Mouse (Mus musculus) embryo, embryonic 10 days (tissue): ENCODE results near the gene Magi2.

Experiments
- DNase-seq: peaks from one replicate; pipeline ENCODE4 v3.0.0-alpha.2; 2015; ENCODE audit warnings: low spot score

The Magi2 gene

DNA sequence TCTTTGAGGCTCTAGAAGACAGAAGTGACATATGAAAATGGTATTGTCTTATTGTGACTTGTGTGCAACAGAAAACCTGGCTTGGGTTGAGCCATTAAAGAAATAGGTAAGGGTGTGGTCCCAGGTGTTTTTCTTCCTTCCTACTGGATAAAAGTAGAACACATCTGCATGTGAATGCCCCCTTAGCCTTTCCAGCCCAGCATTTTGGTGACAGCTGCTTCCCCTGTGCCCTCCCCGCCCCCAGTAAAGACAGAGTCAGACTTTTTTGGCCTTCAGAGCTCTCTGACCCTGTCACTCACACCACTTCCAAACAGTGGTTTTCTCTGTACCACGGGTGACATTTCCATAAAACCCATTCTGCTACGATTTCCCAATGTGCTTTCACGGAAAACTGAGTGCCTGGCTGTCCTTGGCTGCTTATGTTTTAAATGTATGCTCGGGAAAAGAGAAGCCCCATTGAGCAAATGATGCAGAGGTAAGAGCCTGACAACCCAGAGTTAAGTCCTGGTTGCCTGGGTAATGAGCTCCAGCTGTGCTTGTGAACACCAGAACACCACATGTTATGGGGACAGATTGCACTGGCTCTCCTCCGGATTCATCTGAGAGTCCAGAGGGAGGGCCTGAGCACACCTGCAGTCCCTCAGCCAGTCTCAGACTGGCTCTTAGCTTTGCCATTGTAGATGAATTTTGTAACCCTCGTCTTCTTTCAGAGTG lies 1377.1 kb downstream of the Magi2 start:
- peak; percentile 59 for DNase-seq

DNA sequence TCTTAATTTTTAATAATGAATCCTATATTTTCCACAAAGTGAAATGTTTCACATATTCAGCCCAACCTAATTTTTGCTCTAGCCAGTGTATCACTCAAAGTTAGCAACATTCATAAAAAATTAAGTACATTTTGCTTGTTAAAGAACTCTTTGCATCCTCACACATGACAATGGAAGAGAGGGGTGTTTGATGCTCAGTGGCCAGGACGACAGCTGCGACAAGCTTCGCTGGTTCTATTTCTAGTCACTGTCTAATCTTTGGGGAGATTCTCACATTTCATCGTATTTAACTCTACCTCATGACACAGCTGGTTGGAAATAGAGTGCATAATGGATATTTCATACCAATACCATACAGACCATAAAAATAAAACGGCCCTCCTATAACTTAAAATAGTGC lies 1379.7 kb downstream of the Magi2 start:
- no peak for DNase-seq

- no peak for DNase-seq
Observed at GRCm38 (mm10) chr5:20607503-20607902, 1380.7 kb downstream of the Magi2 start.

DNA sequence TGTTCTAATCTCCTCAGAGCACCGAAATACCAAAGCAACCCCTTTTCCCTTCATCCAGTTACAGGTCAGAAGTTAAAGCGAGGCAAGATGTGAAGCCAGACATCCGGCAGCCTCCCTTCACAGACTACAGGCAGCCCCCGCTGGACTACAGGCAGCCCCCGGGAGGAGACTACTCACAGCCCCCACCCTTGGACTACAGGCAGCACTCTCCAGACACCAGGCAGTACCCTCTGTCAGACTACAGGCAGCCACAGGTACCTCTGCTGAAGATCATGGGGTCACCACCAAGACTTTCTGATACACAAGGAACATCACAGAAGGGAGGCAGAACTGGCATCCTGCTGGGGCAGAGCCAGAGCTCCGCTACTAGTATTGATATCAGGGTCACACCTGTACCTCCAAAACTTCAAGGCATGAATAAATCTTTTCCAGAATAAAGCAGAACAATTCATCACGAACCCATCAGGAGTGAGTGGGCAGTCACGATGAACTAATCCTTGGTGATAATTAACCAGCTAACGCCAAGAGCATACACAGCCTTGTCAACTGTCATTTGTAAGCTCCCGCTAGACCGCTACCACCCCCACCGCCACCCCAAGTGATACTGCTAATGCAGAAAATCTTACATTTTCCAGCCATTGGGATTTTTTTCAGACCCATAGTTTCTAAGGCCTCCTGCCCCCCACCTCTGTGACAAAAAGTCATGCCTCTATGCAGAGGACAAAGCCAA lies 1382.5 kb downstream of the Magi2 start:
- no peak for DNase-seq

- DNase-seq, result no peak
Observed at GRCm38 (mm10) chr5:20610640-20611039, 1383.8 kb downstream of the Magi2 start.

DNA sequence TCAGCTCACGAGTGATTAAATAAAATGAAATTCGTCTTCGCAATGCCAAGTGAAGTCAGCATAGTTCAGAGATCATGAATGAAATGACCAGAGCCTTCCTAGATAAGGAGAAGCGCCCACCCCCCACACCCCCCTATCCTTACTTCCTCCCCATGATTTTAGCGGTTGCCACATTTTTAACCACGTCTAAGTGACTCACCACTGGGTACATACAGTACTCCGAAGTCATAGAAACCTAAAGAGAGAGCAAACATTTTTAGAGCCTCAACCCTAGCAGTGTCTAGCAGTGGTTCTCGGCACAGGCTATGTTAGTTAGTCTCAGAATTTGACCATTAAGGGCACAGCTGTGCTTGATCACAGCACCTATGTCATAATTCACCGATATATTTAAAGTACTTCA lies 1385.8 kb downstream of the Magi2 start:
- DNase-seq, result no peak

GRCm38 (mm10) chr5:20614891-20615290 lies 1388.1 kb downstream of the Magi2 start:
- no peak for DNase-seq

DNA sequence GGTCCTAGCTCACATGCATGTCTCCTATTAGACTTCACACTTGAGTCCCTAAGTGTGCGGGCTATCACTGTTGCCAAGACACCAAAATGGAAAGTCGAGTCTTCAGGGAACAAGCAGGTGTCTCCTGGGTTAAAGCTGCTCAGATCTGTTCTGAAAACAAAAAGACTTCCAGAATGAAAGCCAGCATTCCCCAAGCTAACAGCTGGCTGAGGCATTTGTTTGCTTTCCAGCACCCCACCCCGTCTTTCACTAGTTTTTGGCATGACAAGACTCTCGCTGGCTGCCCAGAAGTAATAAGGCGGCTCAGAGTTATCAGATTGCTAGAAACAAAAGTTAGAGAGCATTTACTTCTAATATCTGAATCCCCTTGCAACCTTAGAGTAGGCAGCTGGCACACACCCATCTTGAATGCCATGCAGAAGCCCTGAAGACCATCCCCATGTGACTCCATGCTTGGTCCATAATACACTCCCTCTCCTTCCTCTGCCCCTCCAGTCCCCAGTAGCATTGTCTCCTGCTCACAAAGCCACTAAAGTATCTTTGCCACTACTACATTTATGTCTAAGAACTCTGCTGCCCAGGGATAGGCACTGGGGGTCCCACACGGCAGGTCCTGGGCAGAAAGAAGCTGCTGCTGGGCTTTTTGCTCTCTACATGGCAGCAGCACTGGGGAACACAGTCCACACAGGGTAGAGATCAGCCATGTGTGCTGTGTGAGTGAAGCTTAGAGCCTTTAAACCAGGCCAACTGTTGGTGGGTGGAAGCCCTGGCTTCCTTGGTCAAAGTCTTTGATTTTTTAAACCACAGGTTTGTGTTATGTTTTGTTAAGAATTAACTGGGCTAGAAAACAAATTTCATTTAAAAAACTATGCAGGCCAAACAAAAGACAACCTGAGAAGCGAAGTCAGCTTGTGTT lies 1394.0 kb downstream of the Magi2 start:
- no peak for DNase-seq

DNA sequence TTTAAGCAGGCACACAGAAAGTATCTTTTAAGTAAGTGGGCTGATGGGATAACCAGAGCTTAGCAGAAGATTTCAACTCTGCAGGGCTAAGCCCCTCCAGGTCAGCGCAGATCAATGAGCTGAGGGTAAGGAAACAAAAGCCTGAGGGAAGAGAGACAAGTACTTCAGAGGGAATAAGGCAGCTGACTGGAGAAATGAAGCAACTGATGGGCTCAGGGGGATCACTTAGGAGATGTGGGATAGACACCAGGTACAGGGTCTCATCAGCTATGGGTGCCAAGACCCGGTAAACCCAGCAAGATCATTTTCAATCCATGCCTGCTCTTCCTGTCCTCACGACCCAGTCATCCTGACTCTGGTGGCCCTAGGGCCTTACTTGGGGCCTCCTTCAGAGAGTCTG lies 1395.6 kb downstream of the Magi2 start:
- no peak for DNase-seq

DNA sequence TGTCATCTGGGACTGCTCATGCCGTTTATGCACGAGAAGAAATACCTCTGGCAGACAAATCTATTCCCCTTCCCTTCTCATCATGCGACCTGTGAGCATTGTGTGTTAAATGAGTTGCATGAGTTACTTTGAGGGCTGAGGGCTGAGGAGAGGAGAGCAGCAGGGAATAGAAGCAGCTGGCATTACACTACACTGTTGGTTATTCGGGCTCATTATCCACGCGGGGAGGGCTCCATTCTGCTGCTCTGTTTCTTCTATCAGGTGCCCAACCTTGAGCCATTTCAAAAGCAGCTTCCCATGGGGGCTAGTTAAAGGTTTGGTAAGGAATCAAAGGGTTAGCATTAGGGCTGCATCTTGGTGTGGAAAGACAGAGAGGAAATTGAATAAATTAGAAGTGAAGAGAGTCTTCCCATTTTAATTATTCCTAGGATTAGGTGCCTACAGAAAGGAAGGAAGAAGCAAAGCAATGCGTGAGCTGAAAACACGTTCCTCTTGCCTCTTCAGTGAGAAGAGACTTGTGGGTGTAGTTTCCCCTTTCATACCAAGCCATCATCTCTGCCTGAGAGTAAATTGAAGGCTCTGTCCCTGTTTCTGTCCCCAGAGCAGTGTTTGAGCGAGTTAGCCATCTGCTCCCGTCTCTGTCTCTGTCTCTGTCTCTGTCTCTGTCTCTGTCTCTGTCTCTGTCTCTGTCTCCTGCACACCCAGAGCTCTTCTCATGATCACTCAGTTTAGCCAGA lies 1396.2 kb downstream of the Magi2 start:
- no peak for DNase-seq

- DNase-seq, result no peak
Observed at GRCm38 (mm10) chr5:20625117-20625516, 1398.3 kb downstream of the Magi2 start.

DNA sequence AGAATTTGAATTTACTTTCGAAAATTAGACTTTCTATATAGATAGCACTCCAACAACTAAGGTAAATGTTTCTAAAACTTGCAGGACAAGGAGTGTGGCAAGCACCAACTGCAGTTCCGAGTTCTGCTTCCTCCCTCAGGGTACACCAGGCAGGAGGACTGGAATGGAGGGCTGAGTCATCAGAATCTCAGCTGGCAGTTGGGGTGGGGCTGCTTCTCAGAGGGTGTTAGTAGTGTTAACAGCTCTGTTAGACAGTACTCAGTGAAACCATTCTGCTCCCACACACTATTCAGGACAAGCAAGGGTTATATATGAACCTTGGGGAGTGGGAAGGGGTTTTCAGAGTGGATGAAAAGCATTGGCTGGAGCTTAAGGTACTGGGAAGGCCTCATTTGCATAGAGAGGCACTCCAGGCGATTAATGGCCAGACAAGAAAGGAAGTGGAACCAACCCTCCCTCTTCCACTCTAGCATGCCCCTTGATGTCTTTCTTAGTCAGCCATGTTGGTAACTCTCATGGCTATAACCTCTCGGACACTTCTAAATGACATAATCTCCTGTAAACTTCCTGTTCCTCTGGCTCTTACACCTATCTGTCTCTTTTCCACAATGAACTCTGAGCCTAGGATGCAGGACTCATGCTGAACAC lies 1402.2 kb downstream of the Magi2 start:
- no peak for DNase-seq

GRCm38 (mm10) chr5:20634046-20634769 lies 1407.4 kb downstream of the Magi2 start:
- no peak for DNase-seq

DNA sequence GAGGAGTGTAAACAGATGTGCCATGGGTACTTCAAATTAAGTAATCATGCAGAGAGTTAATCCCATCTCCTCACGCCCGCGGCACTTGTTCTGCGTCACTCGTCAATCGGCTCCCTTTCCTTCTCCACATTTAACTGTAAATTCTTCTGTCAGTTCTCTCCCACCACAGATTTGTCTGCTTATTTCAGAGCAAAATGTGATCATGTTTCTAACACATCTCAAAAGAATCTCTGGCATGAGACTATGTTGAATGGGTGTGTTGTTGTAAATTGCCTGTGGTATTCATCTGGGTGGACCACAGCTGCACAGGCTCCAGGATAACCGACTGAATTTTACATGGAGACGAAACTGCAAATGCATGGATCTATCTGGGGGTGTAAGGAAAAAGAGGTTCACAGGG lies 1408.0 kb downstream of the Magi2 start:
- no peak for DNase-seq

- DNase-seq, result peak; percentile 31
Observed at GRCm38 (mm10) chr5:20637300-20637989, 1410.6 kb downstream of the Magi2 start.

DNA sequence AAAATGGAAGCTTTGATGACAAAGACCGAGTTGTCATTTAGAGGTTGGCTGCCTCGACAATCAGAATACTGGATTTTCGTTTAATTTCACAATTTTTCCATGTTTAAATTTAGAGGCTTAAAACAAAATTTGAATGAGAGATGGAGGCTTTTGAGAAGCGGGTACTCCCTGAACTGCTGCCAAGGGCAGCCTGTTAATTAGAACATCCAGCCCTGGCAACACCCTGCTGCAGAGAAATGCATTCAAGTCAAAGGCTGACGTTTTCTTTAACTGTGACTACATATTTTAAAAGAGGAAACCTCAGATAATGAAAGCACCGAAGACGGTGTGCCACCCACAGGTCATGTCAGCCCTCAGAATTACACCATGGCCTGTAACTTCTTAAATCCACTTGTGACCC lies 1415.4 kb downstream of the Magi2 start:
- no peak for DNase-seq

GRCm38 (mm10) chr5:20643741-20644140 lies 1416.9 kb downstream of the Magi2 start:
- DNase-seq, result no peak

DNA sequence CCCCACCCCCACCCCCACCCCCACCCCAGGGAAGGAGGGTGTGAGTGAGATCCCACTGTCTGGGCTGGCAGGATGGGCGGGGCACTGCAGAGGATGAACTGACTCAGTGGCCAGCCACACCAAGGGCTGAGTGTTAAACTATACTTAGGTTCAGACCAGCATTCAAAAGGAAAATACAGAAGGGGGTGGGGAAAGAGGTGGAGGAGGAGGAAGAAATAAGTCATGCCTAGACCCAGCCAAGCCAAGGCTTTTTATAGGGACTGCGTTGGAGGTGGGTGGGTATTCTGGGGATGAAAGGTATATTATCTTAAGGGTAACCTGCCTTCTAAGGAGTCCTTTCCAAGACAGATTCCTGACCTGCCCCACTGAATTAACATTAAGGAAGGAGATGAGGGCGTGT lies 1420.1 kb downstream of the Magi2 start:
- DNase-seq, result no peak

DNA sequence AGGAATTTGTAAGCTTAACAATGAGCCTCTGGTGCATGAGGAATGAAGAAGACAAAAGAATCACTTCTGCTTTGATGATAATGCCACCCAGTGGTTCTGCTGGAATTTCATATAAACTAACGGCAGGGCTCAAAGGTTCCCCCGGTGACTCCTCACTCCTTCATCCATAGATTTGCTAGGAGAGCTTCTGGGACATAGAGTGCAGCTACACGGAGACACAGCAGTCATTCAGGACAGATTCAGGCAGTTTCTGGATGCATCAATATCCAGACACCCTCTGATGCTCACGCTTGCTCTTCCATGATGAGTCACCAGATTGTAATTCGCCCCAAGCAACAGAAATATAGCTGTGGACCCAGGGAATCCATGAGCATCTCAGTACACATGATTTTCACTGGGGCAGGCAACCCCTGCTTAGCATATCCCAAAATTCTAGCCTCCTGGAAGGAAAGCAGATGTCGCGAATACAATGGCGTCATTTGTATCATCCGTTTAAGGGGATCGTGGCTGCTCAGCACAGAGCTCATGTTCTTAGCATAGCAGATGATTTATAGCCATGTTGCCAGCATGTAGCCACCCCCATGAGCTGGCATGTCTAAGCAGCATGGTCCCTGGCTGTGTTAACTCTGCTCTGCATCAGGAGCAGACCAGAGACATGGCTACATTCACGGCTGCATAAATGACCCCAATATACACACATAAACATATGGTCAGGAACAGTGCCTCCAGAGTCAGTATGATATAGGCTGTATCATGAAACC lies 1426.8 kb downstream of the Magi2 start:
- DNase-seq, result no peak
